In the genomic region with DNA sequence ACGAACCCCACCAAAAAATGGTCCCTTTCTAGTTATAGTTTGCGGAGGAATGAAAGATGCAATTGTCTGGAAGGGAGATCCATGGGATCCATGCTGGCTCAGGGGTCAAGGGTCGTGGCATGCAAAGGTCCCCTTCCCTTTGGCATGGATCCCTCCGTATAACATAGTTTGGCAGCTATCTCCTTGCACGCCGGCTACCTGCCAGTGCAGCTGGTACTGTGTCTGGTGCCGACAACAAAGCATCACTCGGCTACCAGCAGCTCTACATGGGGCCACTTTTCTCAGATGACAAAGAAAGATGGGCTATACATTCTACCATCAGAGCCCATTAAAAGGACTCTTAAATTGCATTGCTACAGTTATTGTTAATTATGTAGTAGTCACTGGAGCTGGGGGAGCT, we compare ENCODE assay signal across 17 mouse cellular contexts.
A peak's percentile ranks its signal among the peaks of the same experiment; 100 is the strongest.
DNase-seq lines count a peak whose midpoint lies in the region; ATAC-seq lines count a peak whose summit lies in the region.
"Had no signal": no experiment of that assay in that cellular context is flagged by ENCODE, and none has a peak within 500 bp of the region (broad histone marks: within the 10 kb centered on the region; RNA-seq: fewer than 3 reads in every experiment).

No protein-coding gene starts in this region.

- no peak overlapping the region for H3K4me2 ChIP-seq in forebrain, embryonic 12.5 days
- no peak overlapping the region for H3K4me2 ChIP-seq in hindbrain, embryonic 12.5 days (replicated peaks)
- no peak overlapping the region for H3K4me2 ChIP-seq in midbrain, embryonic 16.5 days (ENCODE audit: low read length)
- H3K4me2 ChIP-seq: embryonic facial prominence, embryonic 15.5 days; limb, embryonic 13.5 days had no signal

- WGBS in forebrain, embryonic 12.5 days, result 36% methylated on average over 8 of the region's 8 CpGs
- 42% methylated on average over 8 of the region's 8 CpGs for WGBS in hindbrain, embryonic 12.5 days
- WGBS in midbrain, embryonic 16.5 days, result 57% methylated on average over 8 of the region's 8 CpGs

- no peaks in the 10 kb centered on the region for H3K36me3 ChIP-seq in forebrain, embryonic 12.5 days (replicated peaks)
- no peaks in the 10 kb centered on the region for H3K36me3 ChIP-seq in hindbrain, embryonic 12.5 days
- no peaks in the 10 kb centered on the region for H3K36me3 ChIP-seq in midbrain, embryonic 16.5 days (ENCODE audit: control insufficient read depth, insufficient read depth, low read length)
- H3K36me3 ChIP-seq: embryonic facial prominence, embryonic 15.5 days; limb, embryonic 13.5 days had no signal

- H3K4me1 ChIP-seq in forebrain, embryonic 12.5 days, result peaks cover 48% of the 10 kb centered on the region
- H3K4me1 ChIP-seq in hindbrain, embryonic 12.5 days, result peaks cover 10% of the 10 kb centered on the region
- H3K4me1 ChIP-seq in midbrain, embryonic 16.5 days (ENCODE audit: control insufficient read depth, insufficient read depth, low read length), result peaks cover 14% of the 10 kb centered on the region

- H3K27ac ChIP-seq in forebrain, embryonic 12.5 days, result peak overlapping the region; percentile 83
- no peak overlapping the region for H3K27ac ChIP-seq in hindbrain, embryonic 12.5 days
- peak overlapping the region; percentile 25; the same call in 1 of the 2 replicates for H3K27ac ChIP-seq in midbrain, embryonic 16.5 days (ENCODE audit: low read length)
- H3K27ac ChIP-seq: embryonic facial prominence, embryonic 15.5 days; limb, embryonic 13.5 days; liver, embryonic 14.5 days; stomach, postnatal 0 days had no signal

- intact Hi-C loops in left cerebral cortex, postnatal 4 days (cut with DNase I), result no loop called here
- intact Hi-C loops in left cerebral cortex, postnatal 10 days (cut with DNase I), result no loop called here

- ATAC-seq in forebrain, embryonic 12.5 days (ENCODE audit: low FRiP score), result no peak
- ATAC-seq in hindbrain, embryonic 12.5 days (ENCODE audit: low FRiP score), result peak; percentile 30; the same call in 1 of the 2 replicates
- ATAC-seq in midbrain, embryonic 16.5 days, result peak; percentile 26; the same call in 1 of the 2 replicates

- peak; percentile 71 for DNase-seq in left cerebral cortex, postnatal 4 days
- no peak for DNase-seq in left cerebral cortex, postnatal 10 days (ENCODE audit: extremely low spot score in 1 of 2, low spot score in 2 of 2)
- no peak for DNase-seq in kidney, postnatal 25 days
- no peak for DNase-seq in urinary bladder, adult 2 months (ENCODE audit: low spot score)
- DNase-seq: adrenal gland, adult 8-10 months; embryo, embryonic 11 days; kidney, adult 8-10 months; kidney, postnatal 36 days; layer of hippocampus, adult 9-11 months; thymus, postnatal 14 days had no signal

- no peak overlapping the region for H3K4me3 ChIP-seq in forebrain, embryonic 12.5 days (replicated peaks)
- no peak overlapping the region for H3K4me3 ChIP-seq in hindbrain, embryonic 12.5 days
- H3K4me3 ChIP-seq in midbrain, embryonic 16.5 days (ENCODE audit: low read depth, low read length), result no peak overlapping the region
- H3K4me3 ChIP-seq: embryonic facial prominence, embryonic 15.5 days; limb, embryonic 13.5 days had no signal

- 0 out of 2 replicates have a peak, but pooled peaks cover 2% of the 10 kb centered on the region for H3K27me3 ChIP-seq in forebrain, embryonic 12.5 days
- no peaks in the 10 kb centered on the region for H3K27me3 ChIP-seq in hindbrain, embryonic 12.5 days
- no peaks in the 10 kb centered on the region for H3K27me3 ChIP-seq in midbrain, embryonic 16.5 days (ENCODE audit: control insufficient read depth, insufficient read depth, low read depth, low read length)
- H3K27me3 ChIP-seq: embryonic facial prominence, embryonic 15.5 days; limb, embryonic 13.5 days had no signal

- no peaks in the 10 kb centered on the region for H3K9me3 ChIP-seq in forebrain, embryonic 12.5 days
- H3K9me3 ChIP-seq in hindbrain, embryonic 12.5 days (replicated peaks), result no peaks in the 10 kb centered on the region
- H3K9me3 ChIP-seq in midbrain, embryonic 16.5 days (replicated peaks; ENCODE audit: control insufficient read depth, low read length, poor library complexity, severe bottlenecking), result no peaks in the 10 kb centered on the region
- H3K9me3 ChIP-seq: embryonic facial prominence, embryonic 15.5 days; limb, embryonic 13.5 days had no signal

- no peak overlapping the region for H3K9ac ChIP-seq in forebrain, embryonic 12.5 days
- no peak overlapping the region for H3K9ac ChIP-seq in hindbrain, embryonic 12.5 days
- no peak overlapping the region for H3K9ac ChIP-seq in midbrain, embryonic 16.5 days (ENCODE audit: low read depth, low read length)
- H3K9ac ChIP-seq: embryonic facial prominence, embryonic 15.5 days; limb, embryonic 13.5 days; liver, embryonic 14.5 days had no signal
